Mouse (Mus musculus): ENCODE data around the gene Tsc2. TPM values are rescaled to one million over a fixed set of nuclear protein-coding genes. Genes with fewer than 3 reads are reported as not detected.

The Tsc2 gene
- polyA plus RNA-seq, 1 experiment from 2014 or later = 23.7 TPM

- Histone ChIP-seq H3K27ac (ENCODE audit: low read length) (no peak overlapping the region), H3K36me3 (ENCODE audit: control insufficient read depth, insufficient read depth) (no peaks in the 10 kb centered on the region), H3K4me1 (ENCODE audit: control insufficient read depth, low read depth, low read length) (peaks cover 13% of the 10 kb centered on the region), H3K4me3 (ENCODE audit: low read depth, low read length) (no peak overlapping the region), H3K27me3 (ENCODE audit: control insufficient read depth, insufficient read depth, low read depth, low read length) (no peaks in the 10 kb centered on the region), H3K9ac (ENCODE audit: low read depth, low read length) (no peak overlapping the region), H3K4me2 (ENCODE audit: low read depth, low read length) (no peak overlapping the region), H3K9me3 (replicated peaks; ENCODE audit: control insufficient read depth, low read length) (no peaks in the 10 kb centered on the region)
- no peak for ATAC-seq (ENCODE audit: low read depth)
- WGBS (ENCODE audit: insufficient replicate concordance) = 53% methylated on average over 5 of the region's 5 CpGs
These were observed 68.8 kb downstream of the Tsc2 start for GRCm38 (mm10) chr17:24563638-24564037.

- no peak overlapping the region for H3K9ac ChIP-seq (ENCODE audit: low read depth, low read length)
- no peak overlapping the region for H3K4me3 ChIP-seq (ENCODE audit: low read depth, low read length)
- H3K36me3 ChIP-seq (ENCODE audit: control insufficient read depth, insufficient read depth) = no peaks in the 10 kb centered on the region
- H3K27me3 ChIP-seq (ENCODE audit: control insufficient read depth, insufficient read depth, low read depth, low read length) = no peaks in the 10 kb centered on the region
- H3K4me2 ChIP-seq (ENCODE audit: low read depth, low read length) = no peak overlapping the region
- H3K27ac ChIP-seq (ENCODE audit: low read length) = no peak overlapping the region
- 63% methylated on average over 2 of the region's 2 CpGs for WGBS (ENCODE audit: insufficient replicate concordance)
- H3K4me1 ChIP-seq (ENCODE audit: control insufficient read depth, low read depth, low read length) = peaks cover 3% of the 10 kb centered on the region
- no peak for ATAC-seq (ENCODE audit: low read depth)
- H3K9me3 ChIP-seq (replicated peaks; ENCODE audit: control insufficient read depth, low read length) = no peaks in the 10 kb centered on the region
These were observed 70.8 kb downstream of the Tsc2 start for GRCm38 (mm10) chr17:24561592-24561991.

- no peak overlapping the region for H3K9ac ChIP-seq (ENCODE audit: low read depth, low read length)
- no peaks in the 10 kb centered on the region for H3K9me3 ChIP-seq (replicated peaks; ENCODE audit: control insufficient read depth, low read length)
- H3K4me1 ChIP-seq (ENCODE audit: control insufficient read depth, low read depth, low read length) = no peaks in the 10 kb centered on the region
- no peaks in the 10 kb centered on the region for H3K36me3 ChIP-seq (ENCODE audit: control insufficient read depth, insufficient read depth)
- no peak for ATAC-seq (ENCODE audit: low read depth)
- H3K4me2 ChIP-seq (ENCODE audit: low read depth, low read length) = no peak overlapping the region
- 74% methylated on average over 5 of the region's 5 CpGs for WGBS (ENCODE audit: insufficient replicate concordance)
- no peak overlapping the region for H3K4me3 ChIP-seq (ENCODE audit: low read depth, low read length)
- H3K27me3 ChIP-seq (ENCODE audit: control insufficient read depth, insufficient read depth, low read depth, low read length) = no peaks in the 10 kb centered on the region
- no peak overlapping the region for H3K27ac ChIP-seq (ENCODE audit: low read length)
These were observed 72.0 kb downstream of the Tsc2 start for GRCm38 (mm10) chr17:24560301-24561028.

DNA sequence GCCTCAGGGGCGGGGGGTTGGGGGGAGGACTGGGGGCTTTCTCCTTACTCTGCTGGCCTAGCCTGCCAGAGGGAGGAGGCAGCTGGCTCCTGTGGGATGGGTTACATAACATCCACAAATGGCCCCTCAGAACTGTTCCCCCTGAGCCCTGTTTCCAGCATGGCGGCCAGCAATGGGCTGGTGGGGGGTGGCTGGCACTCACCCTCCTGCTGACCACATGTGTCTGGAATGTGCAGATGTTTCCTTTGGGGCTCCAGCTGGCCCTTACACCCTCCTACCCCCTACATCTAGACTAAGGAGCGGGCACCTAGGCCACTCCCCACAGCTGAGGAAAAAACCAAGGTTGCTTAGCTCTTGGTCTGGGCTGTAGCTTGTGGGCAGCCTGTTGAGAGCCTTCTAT is 73.3 kb downstream of the Tsc2 start:
- 47% methylated on average over 3 of the region's 3 CpGs for WGBS (ENCODE audit: insufficient replicate concordance)
- no peak overlapping the region for H3K9ac ChIP-seq (ENCODE audit: low read depth, low read length)
- no peak overlapping the region for H3K4me2 ChIP-seq (ENCODE audit: low read depth, low read length)
- no peak overlapping the region for H3K4me3 ChIP-seq (ENCODE audit: low read depth, low read length)
- H3K9me3 ChIP-seq (replicated peaks; ENCODE audit: control insufficient read depth, low read length) = no peaks in the 10 kb centered on the region
- no peaks in the 10 kb centered on the region for H3K4me1 ChIP-seq (ENCODE audit: control insufficient read depth, low read depth, low read length)
- 0 out of 2 replicates have a peak overlapping the region, but pooled peaks have one; percentile 8 for H3K27ac ChIP-seq (ENCODE audit: low read length)
- ATAC-seq (ENCODE audit: low read depth) = 0 out of 2 replicates have a peak, but pooled peaks have one; percentile 11
- H3K36me3 ChIP-seq (ENCODE audit: control insufficient read depth, insufficient read depth) = no peaks in the 10 kb centered on the region
- no peaks in the 10 kb centered on the region for H3K27me3 ChIP-seq (ENCODE audit: control insufficient read depth, insufficient read depth, low read depth, low read length)

DNA sequence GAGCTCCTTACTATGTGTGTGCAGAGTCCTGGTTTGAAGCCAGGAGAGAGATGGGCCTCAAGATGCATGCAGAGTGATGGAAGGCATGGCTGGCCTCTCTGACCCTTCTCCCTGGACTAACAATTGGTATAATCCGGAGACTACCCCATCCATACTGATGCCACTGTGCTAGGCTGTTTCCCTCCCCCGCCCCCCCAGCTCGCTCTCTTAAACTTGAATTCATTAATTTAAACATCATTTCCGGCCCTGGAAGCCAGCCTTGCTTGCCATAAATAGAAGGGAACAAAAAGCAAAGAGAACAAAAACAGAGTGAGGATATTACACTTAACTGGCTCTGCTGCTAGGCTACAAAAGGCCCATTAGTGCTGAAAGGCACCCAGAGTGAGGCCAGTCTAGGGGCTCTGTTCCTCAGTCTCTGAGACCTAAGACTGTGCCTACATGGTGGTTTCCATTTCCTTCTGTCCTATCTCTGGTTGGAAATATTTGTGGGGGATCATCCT is 73.8 kb downstream of the Tsc2 start:
- no peak for ATAC-seq (ENCODE audit: low read depth)
- Histone ChIP-seq H3K4me1 (ENCODE audit: control insufficient read depth, low read depth, low read length) (no peaks in the 10 kb centered on the region), H3K4me2 (ENCODE audit: low read depth, low read length) (no peak overlapping the region), H3K27ac (ENCODE audit: low read length) (0 out of 2 replicates have a peak overlapping the region, but pooled peaks have one; percentile 8), H3K27me3 (ENCODE audit: control insufficient read depth, insufficient read depth, low read depth, low read length) (no peaks in the 10 kb centered on the region), H3K4me3 (ENCODE audit: low read depth, low read length) (no peak overlapping the region), H3K9ac (ENCODE audit: low read depth, low read length) (no peak overlapping the region), H3K36me3 (ENCODE audit: control insufficient read depth, insufficient read depth) (no peaks in the 10 kb centered on the region), H3K9me3 (replicated peaks; ENCODE audit: control insufficient read depth, low read length) (no peaks in the 10 kb centered on the region)
- 49% methylated on average over 4 of the region's 4 CpGs for WGBS (ENCODE audit: insufficient replicate concordance)

DNA sequence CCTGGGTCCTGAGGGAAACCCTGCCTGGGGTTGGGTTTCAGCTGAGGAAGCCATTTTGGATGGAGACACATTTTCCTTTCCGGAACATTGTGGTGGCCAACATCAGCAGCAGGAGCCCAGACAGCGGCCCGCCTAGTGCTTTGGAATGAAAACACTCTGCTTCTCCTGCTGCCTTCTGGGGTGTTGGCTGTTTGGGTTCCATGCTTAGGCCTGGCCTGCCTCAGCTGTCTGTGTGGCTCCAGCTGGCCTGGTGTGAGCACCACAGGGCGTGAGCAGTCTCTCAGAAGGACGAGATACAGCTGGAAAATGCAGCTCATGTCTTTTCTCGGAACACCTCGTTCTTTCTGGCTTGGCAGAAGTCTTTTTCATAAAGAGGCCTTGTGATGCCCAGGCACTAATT is 75.3 kb downstream of the Tsc2 start:
- 73% methylated on average over 7 of the region's 7 CpGs for WGBS (ENCODE audit: insufficient replicate concordance)
- H3K4me2 ChIP-seq (ENCODE audit: low read depth, low read length) = no peak overlapping the region
- no peak overlapping the region for H3K4me3 ChIP-seq (ENCODE audit: low read depth, low read length)
- H3K9ac ChIP-seq (ENCODE audit: low read depth, low read length) = no peak overlapping the region
- ATAC-seq (ENCODE audit: low read depth) = no peak
- no peak overlapping the region for H3K27ac ChIP-seq (ENCODE audit: low read length)
- H3K9me3 ChIP-seq (replicated peaks; ENCODE audit: control insufficient read depth, low read length) = no peaks in the 10 kb centered on the region
- no peaks in the 10 kb centered on the region for H3K4me1 ChIP-seq (ENCODE audit: control insufficient read depth, low read depth, low read length)
- H3K27me3 ChIP-seq (ENCODE audit: control insufficient read depth, insufficient read depth, low read depth, low read length) = no peaks in the 10 kb centered on the region
- H3K36me3 ChIP-seq (ENCODE audit: control insufficient read depth, insufficient read depth) = no peaks in the 10 kb centered on the region

DNA sequence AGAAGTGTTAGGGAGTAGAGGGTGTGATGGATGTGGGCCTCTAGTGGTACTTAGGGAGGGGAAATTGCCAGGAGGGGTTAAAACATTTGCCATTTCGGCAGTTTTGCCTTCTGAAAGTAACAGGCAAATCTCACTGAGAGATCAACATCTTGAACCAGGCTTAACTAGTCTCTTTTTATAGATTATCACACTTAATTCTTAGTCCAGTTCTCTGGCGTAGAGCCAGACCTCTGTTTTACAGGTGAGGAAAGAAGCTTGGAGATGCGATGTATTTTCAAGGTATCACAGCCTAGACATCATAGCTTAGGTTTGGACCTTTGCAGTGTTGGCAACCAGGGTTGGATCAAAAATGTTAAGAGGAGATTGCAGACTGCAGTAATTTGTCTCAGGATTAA is 81.4 kb downstream of the Tsc2 start:
- no peaks in the 10 kb centered on the region for H3K9me3 ChIP-seq (replicated peaks; ENCODE audit: control insufficient read depth, low read length)
- no peak for ATAC-seq (ENCODE audit: low read depth)
- peak overlapping the region; percentile 100 for H3K4me2 ChIP-seq (ENCODE audit: low read depth, low read length)
- no peaks in the 10 kb centered on the region for H3K27me3 ChIP-seq (ENCODE audit: control insufficient read depth, insufficient read depth, low read depth, low read length)
- peaks cover 24% of the 10 kb centered on the region for H3K4me1 ChIP-seq (ENCODE audit: control insufficient read depth, low read depth, low read length)
- H3K9ac ChIP-seq (ENCODE audit: low read depth, low read length) = peak overlapping the region; percentile 85
- no peak overlapping the region for H3K27ac ChIP-seq (ENCODE audit: low read length)
- peak overlapping the region; percentile 80 for H3K4me3 ChIP-seq (ENCODE audit: low read depth, low read length)
- WGBS (ENCODE audit: insufficient replicate concordance) = 51% methylated on average over 3 of the region's 3 CpGs
- no peaks in the 10 kb centered on the region for H3K36me3 ChIP-seq (ENCODE audit: control insufficient read depth, insufficient read depth)

DNA sequence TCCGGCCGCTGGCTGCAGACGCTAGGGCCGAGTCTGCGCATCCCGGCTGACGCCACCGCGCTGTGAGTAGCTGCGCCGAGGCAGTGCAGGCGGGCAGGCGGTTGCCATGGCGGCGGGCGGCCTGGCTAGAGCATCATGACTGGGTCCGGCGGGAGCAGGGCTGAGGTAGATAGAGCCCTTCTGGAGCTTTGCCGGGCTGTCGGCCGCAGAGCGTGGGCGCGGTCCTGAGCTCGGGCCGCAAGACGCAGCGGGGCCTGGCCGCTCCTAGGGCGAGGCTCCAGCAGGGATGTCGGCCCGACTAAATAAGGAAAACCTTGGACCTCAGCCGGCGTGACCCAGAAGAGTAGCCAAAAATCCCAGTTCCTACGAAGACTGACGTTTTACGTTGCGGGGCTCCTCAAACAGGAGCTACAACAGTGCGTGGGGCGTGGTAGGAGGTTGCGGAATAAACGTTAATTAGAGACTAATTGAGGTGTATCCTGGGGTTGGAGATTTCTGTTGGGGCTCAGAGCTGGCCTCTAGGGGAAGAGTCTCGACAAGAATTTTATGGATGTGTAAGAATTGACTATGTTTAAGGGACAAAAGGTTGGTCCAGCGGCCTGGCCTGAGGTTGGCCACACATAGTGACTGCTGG is 81.9 kb downstream of the Tsc2 start:
- H3K36me3 ChIP-seq (ENCODE audit: control insufficient read depth, insufficient read depth) = no peaks in the 10 kb centered on the region
- H3K9ac ChIP-seq (ENCODE audit: low read depth, low read length) = peak overlapping the region; percentile 85
- WGBS (ENCODE audit: insufficient replicate concordance) = 2% methylated on average over 44 of the region's 44 CpGs
- H3K27ac ChIP-seq (ENCODE audit: low read length) = peak overlapping the region; percentile 91
- H3K4me1 ChIP-seq (ENCODE audit: control insufficient read depth, low read depth, low read length) = peaks cover 24% of the 10 kb centered on the region
- H3K9me3 ChIP-seq (replicated peaks; ENCODE audit: control insufficient read depth, low read length) = no peaks in the 10 kb centered on the region
- H3K4me2 ChIP-seq (ENCODE audit: low read depth, low read length) = peak overlapping the region; percentile 100
- H3K4me3 ChIP-seq (ENCODE audit: low read depth, low read length) = peak overlapping the region; percentile 80
- ATAC-seq (ENCODE audit: low read depth) = peak; percentile 60
- no peaks in the 10 kb centered on the region for H3K27me3 ChIP-seq (ENCODE audit: control insufficient read depth, insufficient read depth, low read depth, low read length)
